Mouse (Mus musculus) testis, adult 2 months (tissue): ENCODE results near the gene Zfp786. TPM values are rescaled to one million over a fixed set of nuclear protein-coding genes. Genes with fewer than 3 reads are reported as not detected.
A peak's percentile ranks its signal among the peaks of the same experiment; 100 is the strongest.

Experiments
- H3K27ac ChIP-seq: fragments of 200-500 bp; 2 replicates; pipeline ENCODE4 v1.5.1; 2012; ENCODE audit warnings: low read depth, low read length; ENCODE audit not compliant: control insufficient read depth, insufficient read depth
- H3K27me3 ChIP-seq: fragments of 200-500 bp; 2 replicates; pipeline ENCODE4 v1.6.1; 2012; ENCODE audit warnings: mild to moderate bottlenecking, low read length, moderate library complexity; ENCODE audit not compliant: control insufficient read depth, insufficient read depth
- H3K36me3 ChIP-seq: fragments of 200-500 bp; 2 replicates; pipeline ENCODE4 v1.6.1; 2012; ENCODE audit warnings: mild to moderate bottlenecking, low read length; ENCODE audit not compliant: control insufficient read depth, insufficient read depth
- H3K4me1 ChIP-seq: fragments of 200-500 bp; 2 replicates; pipeline ENCODE4 v1.6.1; 2012; ENCODE audit warnings: low read length; ENCODE audit not compliant: control insufficient read depth, insufficient read depth
- H3K4me3 ChIP-seq: fragments of 200-500 bp; 2 replicates; pipeline ENCODE4 v1.5.1; 2012; ENCODE audit warnings: low read depth, mild to moderate bottlenecking, low read length, moderate library complexity, mixed read lengths; ENCODE audit not compliant: control insufficient read depth
- CTCF ChIP-seq: fragments of 200-500 bp; IDR thresholded peaks from 2 replicates; pipeline ENCODE4 v1.5.1; 2012; ENCODE audit warnings: low read depth, mild to moderate bottlenecking, inconsistent platforms, low read length, moderate library complexity; ENCODE audit not compliant: control insufficient read depth, insufficient read depth, insufficient replicate concordance
- POLR2A ChIP-seq: fragments of 200-500 bp; IDR thresholded peaks from 2 replicates; pipeline ENCODE4 v1.6.1; 2012; ENCODE audit warnings: low read depth, mild to moderate bottlenecking, inconsistent platforms, low read length, moderate library complexity; ENCODE audit not compliant: control insufficient read depth
- polyA plus RNA-seq: library from polyadenylated mRNA; depleted of rRNA; stranded (reverse); fragments of >200 nt; gene quantifications from 2 replicates; pipeline ENCODE4 v1.2.3, GENCODE M21; 2012; rRNA removed

The Zfp786 gene
- polyA plus RNA-seq = 0.85 and 1.0 TPM in 2 replicates

GRCm38 (mm10) chr6:47830104-47831078 is at the start of gene Zfp786:
Zfp786 (minus strand) TSS chr6:47830867.
- Histone ChIP-seq H3K4me3 (peak within 1 kb of the TSS; percentile 92), H3K27ac (peak within 1 kb of the TSS; percentile 65), H3K4me1 (0 out of 2 replicates have a peak, but pooled peaks cover 2% of the 10 kb centered on the region), H3K27me3 (no peaks in the 10 kb centered on the region), H3K36me3 (no peaks in the 10 kb centered on the region)
- TF ChIP-seq POLR2A (no peak; the same call in 1 of the 2 replicates), CTCF (peak; percentile 98)

DNA sequence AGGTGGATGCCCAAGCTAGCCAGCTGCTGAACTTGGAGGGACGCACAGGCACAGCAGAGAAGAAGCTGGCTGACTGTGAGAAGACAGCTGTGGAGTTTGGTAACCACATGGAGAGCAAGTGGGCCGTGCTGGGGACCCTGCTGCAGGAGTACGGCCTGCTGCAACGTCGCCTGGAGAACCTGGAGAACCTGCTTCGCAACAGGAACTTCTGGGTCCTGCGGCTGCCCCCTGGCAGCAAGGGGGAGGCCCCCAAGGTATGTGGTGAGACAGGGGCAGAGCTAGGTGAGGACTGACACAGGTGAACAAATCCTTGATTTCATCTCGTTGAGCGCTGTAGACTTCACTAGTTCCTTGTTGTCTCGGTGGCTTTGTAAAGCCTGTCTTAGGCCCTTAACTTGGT is 49.5 kb upstream of the Zfp786 start:
- H3K36me3 ChIP-seq = no peaks in the 10 kb centered on the region

DNA sequence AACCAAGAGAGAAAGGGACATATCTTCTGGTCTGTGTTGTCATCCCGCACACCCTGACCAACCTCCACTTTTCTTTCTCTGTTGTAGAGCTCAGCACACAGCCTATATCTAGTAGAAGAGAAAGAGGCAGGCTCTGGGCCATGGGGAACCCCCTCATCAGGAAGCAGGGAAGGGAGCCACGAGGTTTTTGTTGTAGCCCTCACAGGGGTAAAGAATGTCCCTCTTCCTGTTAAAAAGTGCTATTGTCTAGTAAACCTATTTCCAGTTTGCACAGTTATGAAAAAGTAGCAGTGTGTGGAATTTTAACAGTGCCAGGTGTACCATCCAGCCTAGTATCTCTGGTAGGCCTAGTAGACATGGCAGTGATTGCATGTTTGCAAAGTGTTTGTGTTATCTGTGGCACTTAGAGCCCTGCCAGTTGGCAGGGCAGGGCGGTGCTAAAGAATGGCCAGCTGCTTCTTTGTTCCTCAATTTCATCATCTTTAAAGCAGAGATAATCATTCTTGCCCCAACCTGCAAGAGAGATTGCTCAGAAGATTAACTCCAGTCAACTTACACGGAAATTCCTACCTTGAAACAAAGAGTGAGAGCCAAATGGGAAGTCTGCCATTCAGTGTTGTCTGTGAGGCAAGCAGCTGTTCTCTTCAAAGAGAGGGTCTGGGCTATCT is 48.5 kb upstream of the Zfp786 start:
- Histone ChIP-seq H3K27ac (no peak overlapping the region), H3K4me3 (no peak overlapping the region), H3K27me3 (no peaks in the 10 kb centered on the region), H3K4me1 (peaks cover 3% of the 10 kb centered on the region), H3K36me3 (no peaks in the 10 kb centered on the region)
- TF ChIP-seq CTCF = no peak
- TF ChIP-seq POLR2A = no peak

More for the DNA sequence above, 49.5 kb upstream of the Zfp786 start:
- no peak for TF ChIP-seq CTCF
- no peak for TF ChIP-seq POLR2A
- H3K27ac ChIP-seq = no peak overlapping the region
- peaks cover 3% of the 10 kb centered on the region for H3K4me1 ChIP-seq
- no peaks in the 10 kb centered on the region for H3K27me3 ChIP-seq
- no peak overlapping the region for H3K4me3 ChIP-seq

DNA sequence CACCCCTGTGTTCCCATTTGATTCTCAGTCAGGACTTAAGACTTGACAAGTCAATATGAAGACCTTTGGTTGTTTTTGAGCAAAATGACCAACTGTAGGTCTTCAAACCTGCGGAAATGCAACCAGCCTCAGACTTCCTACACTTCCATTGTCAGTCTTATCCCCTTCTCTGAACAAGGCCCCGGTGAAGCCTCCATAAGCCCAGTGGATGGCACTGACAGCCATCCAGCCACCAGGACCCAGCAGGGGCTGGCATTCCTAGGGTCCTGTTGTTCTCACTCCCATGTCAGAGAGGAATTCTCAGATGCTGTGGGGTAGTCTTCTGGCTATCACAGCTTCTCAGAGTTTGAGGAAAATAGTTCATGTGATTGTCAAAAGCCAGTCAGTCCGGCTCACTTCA is 47.9 kb upstream of the Zfp786 start:
- Histone ChIP-seq H3K36me3 (no peaks in the 10 kb centered on the region), H3K27me3 (no peaks in the 10 kb centered on the region), H3K4me3 (peak overlapping the region; percentile 94; the same call in 1 of the 2 replicates), H3K4me1 (peaks cover 3% of the 10 kb centered on the region), H3K27ac (peak overlapping the region; percentile 93)
- TF ChIP-seq CTCF (no peak), POLR2A (no peak)

DNA sequence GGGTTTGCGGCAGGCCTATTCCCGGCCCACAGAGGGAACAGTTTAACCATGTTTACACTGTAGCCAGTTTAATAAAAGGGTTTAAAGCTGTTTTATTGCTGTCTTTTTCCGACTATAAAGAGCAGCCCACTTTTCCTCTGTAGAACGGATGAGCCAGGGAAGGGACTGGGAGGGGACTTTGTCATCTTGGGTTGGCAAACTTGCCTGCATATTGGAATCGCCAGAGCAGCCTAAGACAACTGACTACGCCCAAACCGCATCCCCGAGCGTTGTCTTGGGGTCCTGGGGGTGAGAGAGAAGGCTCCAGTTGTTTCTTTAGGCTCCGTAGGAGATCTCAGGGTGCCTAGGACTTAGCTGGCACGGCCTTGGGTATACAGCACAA is 47.5 kb upstream of the Zfp786 start:
- no peaks in the 10 kb centered on the region for H3K27me3 ChIP-seq
- peaks cover 3% of the 10 kb centered on the region for H3K4me1 ChIP-seq
- no peaks in the 10 kb centered on the region for H3K36me3 ChIP-seq
- peak overlapping the region; percentile 94 for H3K4me3 ChIP-seq
- no peak for TF ChIP-seq CTCF
- no peak for TF ChIP-seq POLR2A
- peak overlapping the region; percentile 93 for H3K27ac ChIP-seq

GRCm38 (mm10) chr6:47877461-47878132 is 46.9 kb upstream of the Zfp786 start:
- TF ChIP-seq POLR2A = peak; percentile 48
- peak; percentile 30; the same call in 1 of the 2 replicates for TF ChIP-seq CTCF
- H3K27me3 ChIP-seq = no peaks in the 10 kb centered on the region
- no peaks in the 10 kb centered on the region for H3K36me3 ChIP-seq
- H3K4me1 ChIP-seq = peaks cover 3% of the 10 kb centered on the region
- H3K27ac ChIP-seq = peak overlapping the region; percentile 93
- peak overlapping the region; percentile 94 for H3K4me3 ChIP-seq

DNA sequence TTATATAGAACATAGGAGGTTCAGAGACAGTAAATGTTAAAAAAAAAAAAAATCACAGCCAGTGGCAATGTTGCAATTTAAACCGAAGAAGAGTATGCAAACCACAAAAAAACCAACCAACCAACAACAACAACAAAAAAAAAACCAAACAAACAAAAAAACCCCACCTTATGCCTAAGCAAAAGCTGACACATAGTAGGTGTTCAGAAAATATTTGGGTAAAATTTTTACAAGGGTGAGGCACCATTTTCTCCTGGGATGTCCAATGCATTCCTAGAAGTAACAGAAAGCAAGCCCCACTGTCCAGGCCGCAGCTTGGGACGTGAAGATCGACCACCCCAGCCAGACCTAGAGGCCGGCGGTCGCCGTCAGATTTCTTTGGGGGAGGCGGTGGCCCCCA is 46.4 kb upstream of the Zfp786 start, which contains the start of gene Zfp282:
TSS of gene Zfp282 (plus strand) at position 147 of the 400 bp plus-strand sequence.
- no peak for TF ChIP-seq POLR2A
- TF ChIP-seq CTCF = no peak
- peak within 1 kb of the TSS; percentile 93 for H3K27ac ChIP-seq
- no peaks in the 10 kb centered on the region for H3K36me3 ChIP-seq
- H3K4me3 ChIP-seq = peak within 1 kb of the TSS; percentile 94
- H3K4me1 ChIP-seq = peaks cover 3% of the 10 kb centered on the region
- H3K27me3 ChIP-seq = no peaks in the 10 kb centered on the region
